Mouse (Mus musculus) left cerebral cortex, postnatal 36 days (tissue): Measurements from ENCODE around the gene Dffb. TPM values are rescaled to one million over a fixed set of nuclear protein-coding genes. Genes with fewer than 3 reads are reported as not detected.

Experiments used
- DNase-seq, 2 experiments: peaks; one replicate each; pipeline ENCODE4 v3.0.0; 2021 to 2022; ENCODE audit warnings: low spot score in 2 of 2, mixed read lengths in 1 of 2
- intact Hi-C: fragments of 180-260 bp; cut with DNase I; formaldehyde crosslinking; loops from one replicate; pipeline ENCODE4 v1.15.1; 2025
- total RNA-seq, 2 experiments: library from RNA; stranded (reverse); gene quantifications; 2 replicates each; pipeline ENCODE4 v1.2.3; 2021

Dffb gene
- total RNA-seq: 10 to 100 TPM; 10.5 to 15.3 TPM

DNA sequence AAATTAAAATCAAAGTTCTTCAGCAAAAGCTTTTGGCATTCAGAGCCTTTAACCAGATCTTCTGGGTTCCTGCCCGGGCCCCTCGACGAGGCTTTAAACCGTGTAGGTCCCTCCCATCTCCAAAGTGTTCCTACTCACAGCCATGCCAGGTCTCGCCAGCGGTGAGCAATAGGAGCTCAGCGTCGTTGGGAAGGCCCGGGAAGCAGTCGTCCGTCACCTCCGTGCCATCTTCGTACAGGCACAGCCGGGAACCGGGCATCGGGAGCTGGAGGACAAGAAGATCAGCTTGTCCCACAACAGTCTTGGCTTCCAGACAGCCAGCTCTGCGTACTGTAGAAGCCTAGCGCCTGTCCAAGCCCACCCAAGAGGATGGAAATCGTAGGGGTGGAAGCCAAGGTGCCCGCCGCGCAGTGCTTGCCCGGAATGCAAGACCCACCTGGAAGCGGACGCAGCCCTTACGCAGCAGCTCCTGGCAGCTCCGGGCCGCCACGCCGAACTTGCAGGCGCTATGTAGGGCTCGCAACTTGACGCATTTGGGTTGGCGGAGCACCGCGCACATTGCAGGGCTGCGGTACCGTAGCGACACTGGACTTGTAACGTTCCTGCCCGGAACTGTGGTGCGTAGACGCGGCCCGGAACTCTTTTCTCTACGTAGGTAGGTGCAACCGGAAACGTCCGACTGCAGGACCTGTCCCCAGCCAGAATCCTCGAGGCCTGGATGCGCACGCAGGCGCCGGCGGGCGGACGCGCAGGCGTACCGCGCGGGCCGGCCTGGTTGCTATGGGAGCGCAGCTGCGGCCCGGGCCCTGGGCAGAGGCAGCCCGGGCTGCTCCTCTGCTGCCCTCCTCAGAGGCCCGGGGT lies at the start of gene Dffb, which contains the start of gene Cep104:
Dffb (minus strand) TSS at position 696 of the 861 bp plus-strand sequence.
Cep104 (plus strand) TSS at position 764 of the 861 bp plus-strand sequence.
- DNase-seq: peak; percentile 96
- intact Hi-C loops: loop anchor here (2.0 kb wide), 1 partner anchor 36 kb away; the partner anchor contains the start of gene Lrrc47

DNA sequence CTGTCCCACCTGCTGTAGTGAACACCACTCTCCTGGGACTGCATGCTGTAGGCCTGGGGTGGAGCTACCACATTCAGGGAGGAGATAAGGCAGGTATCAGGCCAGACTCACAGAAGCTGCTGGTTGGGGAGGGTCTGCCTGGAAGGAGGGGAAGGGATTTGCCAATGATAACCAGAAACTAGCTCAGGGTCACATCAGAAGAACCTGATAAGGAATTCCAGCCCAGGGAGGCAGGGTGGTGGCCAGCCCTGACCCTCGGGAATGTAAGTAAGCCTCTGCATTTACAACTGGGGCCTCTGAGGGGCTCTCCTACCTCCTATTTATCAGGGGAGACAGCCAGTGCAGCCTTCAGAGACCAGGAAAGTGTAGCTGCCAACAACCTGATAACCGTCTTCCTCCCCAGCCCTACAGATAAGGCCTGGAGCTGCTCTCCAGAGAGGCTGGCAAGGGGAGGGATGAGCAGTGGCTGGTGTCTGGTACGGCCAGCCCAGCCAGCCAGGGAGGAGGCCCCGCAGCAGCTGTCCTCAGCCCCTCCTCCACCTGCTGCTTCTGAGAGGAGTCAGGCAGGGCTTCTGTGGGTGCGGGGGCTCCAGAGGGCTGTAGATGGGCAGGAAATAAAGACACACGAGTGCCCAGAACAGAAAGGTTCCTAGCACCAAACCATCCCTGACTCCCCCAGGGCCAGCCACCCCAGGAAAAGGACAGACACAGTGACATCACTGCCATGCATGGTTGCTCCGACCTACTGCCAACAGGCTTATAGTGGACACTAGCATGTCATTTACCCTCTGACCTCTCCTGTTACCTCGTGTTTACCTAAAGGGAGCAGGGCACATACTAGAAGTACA lies 49.1 kb upstream of the Dffb start:
- intact Hi-C loops: no loop called here

DNA sequence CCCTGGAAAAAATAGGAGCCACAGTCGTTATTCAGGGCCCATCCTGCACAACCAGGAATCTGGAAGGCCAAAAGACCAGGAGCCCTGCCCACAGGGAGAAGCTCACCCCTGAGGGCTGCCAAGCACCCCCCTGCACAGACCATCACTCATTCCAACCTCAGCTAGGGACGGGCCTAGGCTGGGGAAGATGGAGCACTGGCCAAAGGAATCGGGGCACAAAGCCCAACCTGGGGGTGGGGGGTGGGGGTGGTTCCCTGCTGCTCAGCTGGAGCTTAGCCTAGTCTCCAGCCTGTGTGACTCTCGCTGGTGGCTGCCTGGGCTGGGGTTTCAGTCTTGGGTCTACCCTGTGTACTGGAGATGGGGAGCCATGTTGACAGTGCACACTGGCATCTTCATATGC lies 47.9 kb upstream of the Dffb start:
- intact Hi-C loops: no loop called here
- peak in 1 of 2 experiments; percentile 31 for DNase-seq

More for the DNA sequence above, 49.1 kb upstream of the Dffb start:
- peak in 1 of 2 experiments; percentile 45 for DNase-seq

DNA sequence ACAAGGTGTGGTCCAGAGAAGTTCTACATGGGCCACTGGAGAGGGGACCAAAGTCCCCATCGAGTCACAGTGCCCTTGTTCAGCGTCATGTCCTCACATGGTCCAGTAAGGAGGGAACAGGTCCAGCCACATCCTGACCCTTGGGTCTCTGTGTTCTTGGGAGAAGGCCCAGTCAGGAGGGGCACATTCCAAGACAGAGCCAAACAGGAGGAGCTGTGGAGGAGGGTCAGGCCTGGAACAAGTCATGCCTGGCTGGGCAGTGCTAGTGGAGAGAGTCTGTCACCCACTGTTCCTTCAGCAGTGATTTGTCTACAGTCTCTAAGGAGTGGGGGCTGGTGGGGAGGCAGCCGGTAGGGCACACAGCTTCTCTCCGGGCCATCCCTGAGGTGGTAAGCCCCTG lies 47.5 kb upstream of the Dffb start:
- intact Hi-C loops: no loop called here
- peak in 1 of 2 experiments; percentile 32 for DNase-seq

DNA sequence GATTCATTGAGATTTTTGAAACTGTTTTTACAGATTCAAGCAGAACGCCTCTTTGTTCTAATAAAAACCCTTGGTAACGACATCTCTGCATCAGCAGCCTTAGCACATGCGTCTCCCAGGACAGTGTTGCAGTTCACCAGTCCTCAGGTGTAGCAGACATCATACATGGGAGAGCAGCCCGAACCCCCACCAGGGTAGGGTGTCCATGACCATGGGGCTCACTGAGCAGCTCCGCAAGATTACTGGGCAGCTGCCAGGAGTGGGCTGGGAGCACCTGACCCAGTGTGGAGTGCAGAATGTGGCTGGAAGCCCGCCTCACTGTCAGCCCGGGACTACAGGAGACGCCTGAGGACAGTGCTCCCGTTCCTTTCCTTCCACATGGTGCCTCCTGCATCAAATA lies 46.5 kb upstream of the Dffb start:
- no peak for DNase-seq

DNA sequence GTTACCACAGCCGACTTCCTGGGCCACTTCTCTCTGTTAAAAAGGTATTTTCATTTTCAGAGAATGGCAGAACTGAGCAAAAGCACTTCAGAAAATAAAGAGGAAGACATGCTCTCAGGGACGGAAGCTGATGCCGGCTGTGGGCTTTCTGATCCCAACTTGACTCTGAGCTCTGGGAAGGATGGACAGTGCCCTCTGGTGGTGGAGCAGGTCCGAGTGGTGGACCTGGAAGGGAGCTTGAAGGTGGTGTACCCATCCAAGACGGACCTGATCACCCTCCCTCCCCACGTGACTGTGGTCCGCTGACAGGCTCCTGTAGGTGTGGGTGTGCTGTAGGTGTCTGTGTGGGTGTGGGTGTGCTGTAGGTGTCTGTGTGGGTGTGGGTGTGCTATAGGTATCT lies 44.6 kb upstream of the Dffb start:
- intact Hi-C loops: no loop called here
- peak in 1 of 2 experiments; percentile 45 for DNase-seq

More for the DNA sequence above, 46.5 kb upstream of the Dffb start:
- intact Hi-C loops: no loop called here

DNA sequence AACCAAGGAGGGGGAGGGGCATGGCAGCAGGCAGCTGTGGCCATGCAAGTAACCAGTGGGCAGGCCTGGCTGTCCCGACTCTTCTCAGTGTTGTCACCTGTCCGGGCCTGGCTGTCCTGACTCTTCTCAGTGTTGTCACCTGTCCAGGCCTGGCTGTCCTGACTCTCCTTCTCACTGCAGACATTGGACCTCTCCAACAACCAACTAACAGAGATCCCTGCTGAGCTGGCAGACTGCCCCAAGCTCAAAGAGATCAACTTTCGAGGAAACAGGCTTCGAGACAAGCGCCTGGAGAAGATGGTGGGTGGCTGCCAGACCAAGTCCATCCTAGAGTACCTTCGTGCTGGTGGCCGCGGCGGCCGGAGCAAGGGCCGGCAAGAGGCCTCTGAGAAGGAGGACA lies 40.5 kb upstream of the Dffb start:
- intact Hi-C loops: no loop called here
- DNase-seq: no peak

DNA sequence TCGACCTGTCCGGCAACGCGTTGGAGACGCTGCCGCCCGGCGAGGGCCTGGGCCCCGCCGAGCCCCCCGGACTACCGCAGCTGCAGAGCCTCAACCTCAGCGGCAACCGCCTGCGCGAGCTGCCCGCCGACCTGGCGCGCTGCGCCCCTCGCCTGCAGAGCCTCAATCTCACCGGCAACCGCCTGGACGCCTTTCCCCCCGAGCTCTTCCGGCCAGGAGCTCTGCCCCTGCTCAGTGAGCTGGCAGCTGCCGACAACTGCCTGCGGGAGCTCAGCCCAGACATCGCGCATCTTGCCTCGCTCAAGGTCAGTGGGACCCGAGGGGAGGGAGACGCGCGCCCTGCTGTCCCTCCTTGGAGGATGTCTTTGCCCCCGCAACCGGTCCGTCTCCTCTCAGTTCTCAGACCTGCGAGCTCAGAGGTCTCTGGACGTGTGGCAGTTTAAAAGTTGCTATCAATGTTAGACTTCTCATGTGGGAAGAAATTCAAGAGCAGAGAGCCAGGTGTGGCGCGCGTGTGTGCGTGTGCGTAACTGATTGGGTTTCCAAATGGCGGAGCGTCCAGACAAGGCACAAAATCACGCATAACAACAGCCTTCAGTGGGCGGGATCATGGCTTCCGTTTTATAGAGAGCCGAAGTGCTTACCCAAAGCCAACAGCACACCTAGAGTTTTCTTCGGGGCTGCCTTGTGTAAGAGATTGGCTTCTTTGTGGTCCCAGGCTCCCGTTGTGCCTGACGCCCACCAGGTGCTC lies 37.4 kb upstream of the Dffb start:
- no peak for DNase-seq
- intact Hi-C loops: loop anchor here (5.0 kb wide), 1 partner anchor 55 kb away; the partner anchor contains the start of gene A430005L14Rik

DNA sequence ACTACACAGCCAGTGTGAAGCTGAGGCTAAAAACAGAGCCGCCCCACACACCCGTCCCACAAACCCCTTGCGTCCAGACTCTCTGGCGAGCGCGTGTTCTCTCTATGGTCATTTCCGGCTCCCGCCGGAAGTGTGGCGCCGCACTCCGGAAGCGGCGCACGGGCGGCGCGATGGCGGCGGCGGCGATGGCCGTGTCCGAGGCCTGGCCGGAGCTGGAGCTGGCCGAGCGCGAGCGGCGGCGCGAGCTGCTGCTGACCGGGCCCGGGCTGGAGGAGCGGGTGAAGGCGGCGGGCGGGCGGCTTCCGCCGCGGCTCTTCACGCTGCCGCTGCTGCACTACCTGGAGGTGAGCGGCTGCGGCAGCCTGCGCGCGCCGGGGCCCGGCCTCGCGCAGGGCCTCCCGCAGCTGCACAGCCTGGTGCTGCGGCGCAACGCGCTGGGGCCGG lies 36.7 kb upstream of the Dffb start, which contains the start of gene Lrrc47:
Lrrc47 (plus strand) TSS at position 86 of the 444 bp plus-strand sequence.
- intact Hi-C loops: loop anchor here (2.0 to 5.0 kb wide), 2 partner anchors 37 to 54 kb away; partner anchors contain the start of genes A430005L14Rik, Cep104 and Dffb
- peak; percentile 85 for DNase-seq

DNA sequence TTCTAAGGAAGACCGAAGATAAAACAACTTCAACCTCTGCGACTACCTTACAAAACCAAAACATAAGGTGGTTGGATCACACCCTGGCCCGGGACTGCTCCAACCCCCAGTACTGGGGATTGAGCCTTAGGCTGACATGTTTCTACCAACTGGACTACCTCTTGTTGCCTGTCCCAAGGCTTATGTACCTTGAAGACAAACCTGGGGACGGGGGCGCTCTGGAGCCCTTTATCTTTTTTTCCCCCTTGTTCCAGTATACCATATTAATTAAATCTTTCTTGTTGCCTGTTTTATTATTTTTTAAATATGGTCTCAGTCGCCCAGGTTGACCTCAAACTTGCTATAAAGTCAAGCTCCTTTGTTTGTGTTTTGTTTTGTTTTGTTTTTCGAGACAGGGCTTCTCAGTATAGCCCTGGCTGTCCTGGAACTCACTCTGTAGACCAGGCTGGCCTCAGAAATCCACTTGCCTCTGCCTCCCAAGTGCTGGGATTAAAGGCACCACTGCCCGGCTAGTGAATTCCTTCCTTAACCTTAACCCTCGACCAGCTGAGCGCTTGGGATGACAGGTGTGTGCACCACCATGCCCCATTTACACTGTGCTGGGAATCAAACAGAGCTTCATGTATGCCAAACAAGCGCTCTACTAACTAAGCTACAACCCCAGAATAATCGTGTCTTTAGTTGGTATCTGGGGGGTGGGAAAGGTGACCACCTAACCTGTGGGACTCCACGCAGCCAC lies 36.1 kb upstream of the Dffb start:
- intact Hi-C loops: loop anchor here (2.0 to 5.0 kb wide), 2 partner anchors 36 to 54 kb away; partner anchors contain the start of genes A430005L14Rik, Cep104 and Dffb
- DNase-seq: peak in 1 of 2 experiments; percentile 2

DNA sequence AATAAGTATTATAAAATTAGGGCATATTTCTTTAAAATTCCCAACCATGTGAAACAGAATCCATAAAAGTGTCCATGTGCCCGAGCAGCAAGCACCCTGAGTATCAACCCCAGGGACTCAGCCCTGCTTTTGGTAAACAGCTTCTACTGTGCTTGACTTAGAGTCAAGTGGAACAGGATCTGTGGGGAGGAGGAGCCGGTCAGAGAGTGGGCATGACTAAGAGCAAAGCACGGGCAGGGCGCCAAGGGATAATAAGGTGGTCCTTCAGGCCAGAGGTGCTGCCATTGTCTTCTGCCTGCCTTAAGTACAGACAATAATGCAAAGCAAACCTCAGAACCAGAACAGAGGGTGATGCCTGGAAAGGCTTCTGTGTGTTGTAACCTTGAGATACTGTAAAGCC lies 32.8 kb upstream of the Dffb start:
- peak in 1 of 2 experiments; percentile 2 for DNase-seq
- intact Hi-C loops: no loop called here

DNA sequence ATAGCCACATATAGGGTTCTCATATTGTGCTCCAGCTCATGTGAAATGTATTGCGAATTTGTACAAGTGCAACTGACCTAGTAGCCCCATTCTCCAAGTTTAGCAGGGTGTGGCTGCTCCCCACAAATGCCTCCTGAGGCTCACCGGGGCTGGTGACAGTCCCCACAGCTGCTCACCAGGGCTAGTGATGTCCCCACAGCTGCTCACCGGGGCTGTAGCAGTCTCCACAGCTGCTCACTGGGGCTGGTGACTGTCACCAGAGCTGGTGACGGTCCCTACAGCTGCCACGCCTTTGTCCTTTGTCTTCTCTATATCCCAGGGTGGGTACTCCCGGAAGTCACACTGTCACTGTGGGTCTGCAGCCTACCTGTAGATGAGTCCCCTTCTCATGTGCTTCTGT lies 31.3 kb upstream of the Dffb start:
- no peak for DNase-seq
- intact Hi-C loops: no loop called here

DNA sequence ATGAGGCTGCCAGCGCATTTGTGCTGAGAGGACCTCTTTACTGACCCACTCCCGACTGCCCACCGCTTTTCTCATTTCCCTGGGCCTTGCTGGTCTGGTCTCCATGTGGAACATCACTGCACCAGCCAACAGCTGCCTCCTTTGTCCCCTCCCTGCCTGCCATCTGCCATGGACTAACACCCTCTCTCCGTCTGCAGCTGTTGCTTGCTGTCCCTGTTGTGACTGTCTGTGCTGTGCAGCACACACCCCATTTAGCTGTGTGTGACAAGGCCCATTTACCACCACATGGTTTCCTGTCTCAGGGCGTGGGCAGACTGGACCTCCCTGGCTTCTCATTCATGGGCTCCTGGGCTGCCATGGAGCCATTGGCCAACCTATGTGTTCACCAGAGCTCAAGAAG lies 30.6 kb upstream of the Dffb start:
- intact Hi-C loops: no loop called here
- no peak for DNase-seq

DNA sequence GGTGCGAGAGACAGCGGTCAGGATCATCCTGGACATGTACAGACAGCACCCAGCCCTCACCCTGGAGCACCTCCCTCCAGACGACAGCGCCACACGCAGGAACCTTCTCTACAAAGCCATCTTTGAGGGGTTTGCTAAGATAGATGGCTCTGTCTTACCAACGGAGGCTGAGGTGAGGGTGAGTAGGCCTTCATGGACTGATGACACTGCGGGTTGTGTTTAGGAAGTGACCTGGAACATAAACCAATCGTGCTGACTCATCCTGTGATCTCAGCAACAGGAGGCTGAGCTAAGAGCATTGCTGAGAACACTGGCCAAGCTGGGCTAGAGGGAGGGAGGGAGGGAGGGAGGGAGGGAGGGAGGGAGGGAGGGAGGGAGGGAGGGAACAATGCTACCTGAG lies 18.6 kb upstream of the Dffb start:
- intact Hi-C loops: no loop called here
- no peak for DNase-seq

DNA sequence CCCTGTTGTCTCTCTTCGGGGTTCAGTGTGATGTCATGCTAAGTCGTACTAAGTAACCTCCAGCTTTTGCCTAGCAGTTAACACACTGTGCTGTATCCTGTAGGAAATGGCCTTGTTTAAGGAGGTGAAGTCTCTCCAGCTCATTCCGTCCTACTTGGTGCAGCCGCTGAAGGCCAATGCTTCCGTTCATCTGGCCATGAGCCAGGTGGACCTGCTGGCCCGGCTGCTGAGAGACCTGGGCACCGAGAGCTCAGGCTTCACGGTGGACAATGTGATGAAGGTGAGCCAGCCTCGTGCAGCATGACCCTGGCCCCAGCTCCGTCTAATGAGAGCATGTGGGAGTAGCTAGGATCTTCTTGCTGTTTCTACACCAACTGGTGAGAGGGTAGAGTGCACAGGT lies 17.8 kb upstream of the Dffb start:
- DNase-seq: no peak
- intact Hi-C loops: no loop called here

DNA sequence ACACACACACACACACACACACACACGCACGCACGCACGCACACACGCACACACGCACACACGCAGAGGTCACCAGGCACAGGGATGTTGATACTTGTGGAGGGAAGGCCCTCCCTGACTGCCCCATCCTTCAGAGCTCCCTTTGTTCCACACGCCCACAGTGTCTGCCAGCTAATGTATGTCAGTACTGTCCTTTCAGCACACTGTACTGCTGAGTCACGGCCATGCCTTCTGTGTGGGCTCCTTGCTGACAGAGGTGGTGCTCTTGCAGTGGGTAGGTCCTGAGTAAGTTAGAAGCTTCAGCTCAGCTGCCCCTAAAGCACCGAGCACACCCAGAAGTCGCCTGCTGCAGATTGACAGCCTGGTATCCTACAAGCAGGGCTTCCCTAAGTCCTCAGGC lies 5.5 kb upstream of the Dffb start:
- no peak for DNase-seq
- intact Hi-C loops: no loop called here

DNA sequence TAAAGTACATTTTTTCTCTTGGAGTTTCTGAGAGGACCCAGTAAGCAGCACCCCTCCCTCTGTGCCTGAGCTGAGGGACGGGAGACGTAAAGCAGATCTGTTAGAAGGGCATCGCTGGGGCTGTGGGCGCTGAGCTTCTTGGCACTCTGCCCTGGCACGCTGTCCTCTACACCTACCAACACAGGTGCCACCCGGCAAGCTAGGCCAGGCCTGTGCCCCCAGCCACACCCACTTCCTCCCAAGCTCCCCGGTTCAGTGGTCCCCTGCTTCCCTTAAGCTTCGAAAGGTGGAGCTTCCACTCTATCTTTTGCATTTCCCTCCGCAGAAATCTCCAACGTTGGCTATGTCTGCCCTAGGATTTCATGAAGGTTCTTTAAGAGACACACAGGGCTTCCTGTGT lies 4.3 kb upstream of the Dffb start:
- intact Hi-C loops: no loop called here
- DNase-seq: no peak

DNA sequence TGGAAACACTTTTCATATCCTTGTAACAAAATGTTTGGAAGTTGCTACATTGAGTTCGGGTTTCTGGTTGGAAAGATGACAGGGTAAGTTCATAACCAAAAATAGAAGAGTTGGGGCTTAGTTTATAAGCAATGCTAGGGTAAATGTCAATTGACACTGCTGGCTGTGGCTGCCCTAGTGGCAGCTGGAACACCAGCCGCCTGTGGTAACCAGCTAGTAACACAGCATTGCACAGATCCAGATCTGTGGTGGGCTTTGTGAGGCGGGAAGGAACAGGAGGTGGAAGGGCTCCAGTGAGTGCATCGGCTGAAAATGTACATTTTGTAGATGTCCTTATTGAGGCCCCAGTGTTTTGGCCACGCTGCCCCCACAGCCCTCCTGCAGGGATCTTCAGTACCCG lies 842 bp upstream of the Dffb start:
- intact Hi-C loops: loop anchor here (2.0 kb wide), 1 partner anchor 35 kb away; the partner anchor contains the start of gene Lrrc47
- no peak for DNase-seq
